Mouse (Mus musculus) neural tube, embryonic 14.5 days (tissue): ENCODE data around the gene Hoxb8. TPM values are rescaled to one million over a fixed set of nuclear protein-coding genes. Genes with fewer than 3 reads are reported as not detected.
A peak's percentile ranks its signal among the peaks of the same experiment; 100 is the strongest.

ENCODE experiments used
- ATAC-seq: fragments of 200-750 bp; cut with Nextera tagmentation; 2 replicates; pipeline ENCODE4 v1.8.0; 2017; ENCODE audit warnings: low read depth, mild to moderate bottlenecking, moderate TSS enrichment, moderate library complexity
- H3K27ac ChIP-seq: fragments of 300-500 bp; sonication (generic); 2 replicates; pipeline ENCODE4 v1.5.1; 2014; ENCODE audit warnings: low read depth, mild to moderate bottlenecking, control low read depth, low read length, moderate library complexity, mixed read lengths
- H3K27me3 ChIP-seq: fragments of 300-500 bp; sonication (generic); 2 replicates; pipeline ENCODE4 v1.6.1; 2014; ENCODE audit warnings: low read length; ENCODE audit not compliant: control insufficient read depth, insufficient read depth
- H3K36me3 ChIP-seq: fragments of 300-500 bp; sonication (generic); 2 replicates; pipeline ENCODE4 v1.6.1; 2014; ENCODE audit warnings: low read length, mixed read lengths; ENCODE audit not compliant: control insufficient read depth, insufficient read depth
- H3K4me1 ChIP-seq: fragments of 300-500 bp; sonication (generic); 2 replicates; pipeline ENCODE4 v1.6.1; 2014; ENCODE audit warnings: low read length; ENCODE audit not compliant: control insufficient read depth, insufficient read depth
- H3K4me2 ChIP-seq: fragments of 300-500 bp; sonication (generic); 2 replicates; pipeline ENCODE4 v1.6.1; 2014; ENCODE audit warnings: mild to moderate bottlenecking, low read depth, low read length, control low read depth
- H3K4me3 ChIP-seq: fragments of 300-500 bp; sonication (generic); 2 replicates; pipeline ENCODE4 v1.5.1; 2014; ENCODE audit warnings: low read depth, low read length, control low read depth, mixed read lengths
- H3K9ac ChIP-seq: fragments of 300-500 bp; sonication (generic); replicated peaks from 2 replicates; pipeline ENCODE4 v1.6.1; 2014; ENCODE audit warnings: low read depth, mild to moderate bottlenecking, control low read depth, low read length, mixed read lengths
- H3K9me3 ChIP-seq: fragments of 300-500 bp; sonication (generic); 2 replicates; pipeline ENCODE4 v1.6.1; 2016; ENCODE audit warnings: low read length; ENCODE audit not compliant: control insufficient read depth
- WGBS: fragments of 180-500 bp; shearing (Covaris S2); extraction: QIAGEN DNeasy Blood & Tissue Kit; methylation state at CpG from one replicate; pipeline ENCODE4 v1.1.7; 2014; 5-methylcytosine and 5-hydroxymethylcytosine counted together
- polyA plus RNA-seq: library from polyadenylated mRNA; unstranded; fragments of >200 nt; fragmentation: Nextera tagmentation; extraction: Ambion mirVana; gene quantifications from 2 replicates; pipeline ENCODE4 v1.2.1, GENCODE M21; 2014

Hoxb8 gene
- polyA plus RNA-seq, 1 experiment from 2014 or later, result 120 TPM

GRCm38 (mm10) chr11:96272024-96272921, 9.4 kb upstream of the Hoxb8 start:
- Histone ChIP-seq H3K9ac (peak overlapping the region; percentile 100), H3K9me3 (no peaks in the 10 kb centered on the region), H3K4me2 (peak overlapping the region; percentile 100), H3K4me3 (peak overlapping the region; percentile 95), H3K36me3 (no peaks in the 10 kb centered on the region), H3K27ac (peak overlapping the region; percentile 100), H3K27me3 (no peaks in the 10 kb centered on the region), H3K4me1 (peaks cover 55% of the 10 kb centered on the region)
- peak; percentile 41 for ATAC-seq
- WGBS, result 1% methylated on average over 48 of the region's 58 CpGs

GRCm38 (mm10) chr11:96274428-96274827, 7.3 kb upstream of the Hoxb8 start:
- H3K36me3 ChIP-seq, result no peaks in the 10 kb centered on the region
- H3K4me1 ChIP-seq, result peaks cover 52% of the 10 kb centered on the region
- WGBS, result 16% methylated on average over 10 of the region's 10 CpGs
- peak overlapping the region; percentile 100 for H3K27ac ChIP-seq
- H3K4me2 ChIP-seq, result peak overlapping the region; percentile 100
- peak overlapping the region; percentile 100 for H3K9ac ChIP-seq
- H3K4me3 ChIP-seq, result peak overlapping the region; percentile 95
- no peaks in the 10 kb centered on the region for H3K27me3 ChIP-seq
- no peak for ATAC-seq
- no peaks in the 10 kb centered on the region for H3K9me3 ChIP-seq

- no peak for ATAC-seq
- Histone ChIP-seq H3K4me1 (peaks cover 55% of the 10 kb centered on the region), H3K9me3 (no peaks in the 10 kb centered on the region), H3K4me3 (peak overlapping the region; percentile 95), H3K36me3 (no peaks in the 10 kb centered on the region), H3K27me3 (no peaks in the 10 kb centered on the region), H3K4me2 (peak overlapping the region; percentile 100), H3K27ac (peak overlapping the region; percentile 100), H3K9ac (peak overlapping the region; percentile 100)
- WGBS, result 8% methylated on average over 4 of the region's 4 CpGs
Observed at GRCm38 (mm10) chr11:96275896-96276295, 5.8 kb upstream of the Hoxb8 start.

GRCm38 (mm10) chr11:96277151-96278044, 4.3 kb upstream of the Hoxb8 start:
- Histone ChIP-seq H3K9me3 (no peaks in the 10 kb centered on the region), H3K36me3 (no peaks in the 10 kb centered on the region), H3K4me1 (peaks cover 62% of the 10 kb centered on the region), H3K27me3 (no peaks in the 10 kb centered on the region), H3K9ac (peak overlapping the region; percentile 100), H3K4me3 (peak overlapping the region; percentile 95), H3K4me2 (peak overlapping the region; percentile 100), H3K27ac (peak overlapping the region; percentile 100)
- no peak for ATAC-seq
- WGBS, result under 1% methylated on average over 35 of the region's 35 CpGs

GRCm38 (mm10) chr11:96278324-96278723, 3.4 kb upstream of the Hoxb8 start:
- peaks cover 62% of the 10 kb centered on the region for H3K4me1 ChIP-seq
- no peak for ATAC-seq
- no peaks in the 10 kb centered on the region for H3K36me3 ChIP-seq
- peak overlapping the region; percentile 100 for H3K4me2 ChIP-seq
- H3K9me3 ChIP-seq, result no peaks in the 10 kb centered on the region
- no peaks in the 10 kb centered on the region for H3K27me3 ChIP-seq
- peak overlapping the region; percentile 100 for H3K27ac ChIP-seq
- WGBS, result 3% methylated on average over 14 of the region's 14 CpGs
- H3K9ac ChIP-seq, result peak overlapping the region; percentile 100
- H3K4me3 ChIP-seq, result peak overlapping the region; percentile 95

- peak overlapping the region; percentile 95 for H3K4me3 ChIP-seq
- no peaks in the 10 kb centered on the region for H3K9me3 ChIP-seq
- H3K4me2 ChIP-seq, result peak overlapping the region; percentile 100
- peak overlapping the region; percentile 100 for H3K9ac ChIP-seq
- H3K27me3 ChIP-seq, result no peaks in the 10 kb centered on the region
- H3K27ac ChIP-seq, result peak overlapping the region; percentile 100
- peaks cover 62% of the 10 kb centered on the region for H3K4me1 ChIP-seq
- peak; percentile 72 for ATAC-seq
- H3K36me3 ChIP-seq, result no peaks in the 10 kb centered on the region
- 0% methylated on average over 9 of the region's 9 CpGs for WGBS
Observed at GRCm38 (mm10) chr11:96278773-96279172, 2.9 kb upstream of the Hoxb8 start.

- Histone ChIP-seq H3K4me1 (peaks cover 55% of the 10 kb centered on the region), H3K9me3 (no peaks in the 10 kb centered on the region), H3K9ac (peak overlapping the region; percentile 100), H3K27ac (peak overlapping the region; percentile 100), H3K4me3 (peak overlapping the region; percentile 95), H3K36me3 (peaks cover 5% of the 10 kb centered on the region; the same call in 1 of the 2 replicates), H3K27me3 (no peaks in the 10 kb centered on the region), H3K4me2 (peak overlapping the region; percentile 100)
- WGBS, result 1% methylated on average over 31 of the region's 31 CpGs
- no peak for ATAC-seq
Observed at GRCm38 (mm10) chr11:96279421-96280233, 2.1 kb upstream of the Hoxb8 start.
